Mouse (Mus musculus): ENCODE measurements around the gene Bicdl2. TPM values are rescaled to one million over a fixed set of nuclear protein-coding genes. Genes with fewer than 3 reads are reported as not detected.

Bicdl2 gene
- polyA plus RNA-seq, 1 experiment from 2014 or later, result 0.14 TPM

DNA sequence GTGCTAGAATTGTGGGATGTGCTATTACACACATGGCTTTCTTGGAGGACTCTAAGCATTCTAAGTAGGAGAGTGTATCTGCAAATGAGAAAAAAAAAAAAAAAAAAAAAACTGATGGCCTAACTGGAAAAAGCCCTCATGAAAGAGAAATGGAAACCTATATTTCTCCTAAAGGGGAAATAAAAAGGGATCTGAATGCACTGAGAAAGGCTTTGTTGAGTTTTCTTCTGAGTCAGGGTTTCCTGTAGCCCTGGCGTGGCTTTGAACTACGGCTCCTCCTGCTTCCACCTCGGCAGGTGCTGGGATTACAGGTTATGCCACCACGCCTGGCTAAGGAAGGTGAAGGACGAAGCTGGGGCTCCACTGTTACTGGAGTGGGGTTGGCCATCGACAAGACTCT lies 6.3 kb upstream of the Bicdl2 start:
- H3K4me2 ChIP-seq, result no peak overlapping the region
- no peaks in the 10 kb centered on the region for H3K9me3 ChIP-seq (replicated peaks)
- ATAC-seq (ENCODE audit: low read depth) (no peak), DNase-seq (no peak)
- peaks cover 9% of the 10 kb centered on the region; the same call in 1 of the 2 replicates for H3K27me3 ChIP-seq
- H3K4me1 ChIP-seq (replicated peaks), result no peaks in the 10 kb centered on the region
- H3K4me3 ChIP-seq (replicated peaks), result no peak overlapping the region
- H3K36me3 ChIP-seq, result no peaks in the 10 kb centered on the region
- no peak overlapping the region for H3K9ac ChIP-seq
- 42% methylated on average over 6 of the region's 6 CpGs for WGBS (ENCODE audit: insufficient replicate concordance)
- H3K27ac ChIP-seq, result no peak overlapping the region

GRCm38 (mm10) chr17:23654410-23654809 lies 5.9 kb upstream of the Bicdl2 start:
- Histone ChIP-seq H3K27ac (no peak overlapping the region), H3K4me2 (no peak overlapping the region), H3K36me3 (no peaks in the 10 kb centered on the region), H3K27me3 (peaks cover 11% of the 10 kb centered on the region), H3K4me1 (replicated peaks) (no peaks in the 10 kb centered on the region), H3K9me3 (replicated peaks) (no peaks in the 10 kb centered on the region), H3K9ac (no peak overlapping the region), H3K4me3 (replicated peaks) (no peak overlapping the region)
- no peak for ATAC-seq (ENCODE audit: low read depth)
- no peak for DNase-seq
- WGBS (ENCODE audit: insufficient replicate concordance), result 24% methylated on average over 2 of the region's 2 CpGs

GRCm38 (mm10) chr17:23658450-23658849 lies 1.9 kb upstream of the Bicdl2 start:
- peaks cover 50% of the 10 kb centered on the region for H3K27me3 ChIP-seq
- H3K36me3 ChIP-seq, result no peaks in the 10 kb centered on the region
- H3K9me3 ChIP-seq (replicated peaks), result no peaks in the 10 kb centered on the region
- 56% methylated on average over 3 of the region's 3 CpGs for WGBS (ENCODE audit: insufficient replicate concordance)
- ATAC-seq (ENCODE audit: low read depth) (no peak), DNase-seq (no peak)
- no peak overlapping the region for H3K4me2 ChIP-seq
- H3K27ac ChIP-seq, result no peak overlapping the region
- H3K9ac ChIP-seq, result no peak overlapping the region
- no peak overlapping the region for H3K4me3 ChIP-seq (replicated peaks)
- H3K4me1 ChIP-seq (replicated peaks), result peaks cover 11% of the 10 kb centered on the region

- DNase-seq, result no peak
- ATAC-seq (ENCODE audit: low read depth), result no peak
- peak overlapping the region; percentile 37 for H3K4me2 ChIP-seq
- H3K4me3 ChIP-seq (replicated peaks), result peak overlapping the region; percentile 23; the same call in 1 of the 2 replicates
- H3K4me1 ChIP-seq (replicated peaks), result peaks cover 11% of the 10 kb centered on the region
- no peak overlapping the region for H3K9ac ChIP-seq
- H3K9me3 ChIP-seq (replicated peaks), result no peaks in the 10 kb centered on the region
- H3K27me3 ChIP-seq, result peaks cover 52% of the 10 kb centered on the region
- H3K27ac ChIP-seq, result no peak overlapping the region
- WGBS (ENCODE audit: insufficient replicate concordance), result 2% methylated on average over 14 of the region's 14 CpGs
- H3K36me3 ChIP-seq, result no peaks in the 10 kb centered on the region
Observed at GRCm38 (mm10) chr17:23660876-23661200, 532 bp downstream of the Bicdl2 start.

- Histone ChIP-seq H3K9ac (no peak overlapping the region), H3K4me2 (no peak overlapping the region), H3K27me3 (peaks cover 52% of the 10 kb centered on the region), H3K36me3 (0 out of 2 replicates have a peak, but pooled peaks cover 1% of the 10 kb centered on the region), H3K4me1 (replicated peaks) (peaks cover 11% of the 10 kb centered on the region), H3K9me3 (replicated peaks) (no peaks in the 10 kb centered on the region), H3K4me3 (replicated peaks) (no peak overlapping the region), H3K27ac (no peak overlapping the region)
- DNase-seq, result no peak
- ATAC-seq (ENCODE audit: low read depth), result no peak
- WGBS (ENCODE audit: insufficient replicate concordance), result 3% methylated on average over 9 of the region's 9 CpGs
Observed at GRCm38 (mm10) chr17:23661526-23661925, 1.2 kb downstream of the Bicdl2 start.

DNA sequence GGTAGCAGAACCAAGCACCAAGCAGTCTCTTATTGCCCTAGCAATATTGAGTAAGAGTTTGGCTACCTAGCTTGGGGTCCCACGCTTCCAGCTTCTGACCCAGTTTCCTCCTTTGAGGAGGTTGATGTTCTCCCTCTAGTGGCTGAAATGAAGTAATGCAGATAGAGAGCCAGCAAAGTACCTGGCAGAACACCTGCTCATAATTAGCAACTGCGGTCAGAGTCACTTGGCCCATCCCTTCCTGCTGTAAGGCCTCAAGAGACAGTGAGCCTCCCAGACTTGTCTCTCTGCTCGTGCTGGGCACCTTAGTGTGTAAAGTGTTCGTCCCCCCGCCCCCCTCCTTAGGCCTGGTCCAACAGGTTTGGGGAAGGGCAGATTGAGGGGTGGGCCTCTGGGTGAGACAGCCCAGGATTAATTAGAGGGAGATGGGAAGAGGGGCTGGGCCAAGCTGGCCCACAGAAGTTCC lies 4.3 kb downstream of the Bicdl2 start:
- no peak for ATAC-seq (ENCODE audit: low read depth)
- H3K4me2 ChIP-seq, result no peak overlapping the region
- H3K9me3 ChIP-seq (replicated peaks), result no peaks in the 10 kb centered on the region
- H3K27me3 ChIP-seq, result peaks cover 43% of the 10 kb centered on the region
- peaks cover 11% of the 10 kb centered on the region for H3K4me1 ChIP-seq (replicated peaks)
- no peak overlapping the region for H3K4me3 ChIP-seq (replicated peaks)
- DNase-seq, result no peak
- 20% methylated on average over 5 of the region's 5 CpGs for WGBS (ENCODE audit: insufficient replicate concordance)
- H3K27ac ChIP-seq, result no peak overlapping the region
- no peak overlapping the region for H3K9ac ChIP-seq
- peaks cover 25% of the 10 kb centered on the region for H3K36me3 ChIP-seq

- Histone ChIP-seq H3K4me2 (no peak overlapping the region), H3K27me3 (peaks cover 34% of the 10 kb centered on the region), H3K36me3 (peaks cover 34% of the 10 kb centered on the region), H3K4me3 (replicated peaks) (no peak overlapping the region), H3K9me3 (replicated peaks) (no peaks in the 10 kb centered on the region), H3K4me1 (replicated peaks) (peaks cover 8% of the 10 kb centered on the region), H3K9ac (no peak overlapping the region), H3K27ac (no peak overlapping the region)
- 74% methylated on average over 14 of the region's 14 CpGs for WGBS (ENCODE audit: insufficient replicate concordance)
- DNase-seq (no peak), ATAC-seq (ENCODE audit: low read depth) (no peak)
Observed at GRCm38 (mm10) chr17:23665511-23665910, 5.2 kb downstream of the Bicdl2 start.

- H3K27me3 ChIP-seq, result peaks cover 13% of the 10 kb centered on the region
- H3K4me2 ChIP-seq, result no peak overlapping the region
- DNase-seq (no peak), ATAC-seq (ENCODE audit: low read depth) (no peak)
- 79% methylated on average over 7 of the region's 7 CpGs for WGBS (ENCODE audit: insufficient replicate concordance)
- peaks cover 35% of the 10 kb centered on the region for H3K36me3 ChIP-seq
- H3K9ac ChIP-seq, result no peak overlapping the region
- peaks cover 28% of the 10 kb centered on the region for H3K4me1 ChIP-seq (replicated peaks)
- no peak overlapping the region for H3K27ac ChIP-seq
- no peak overlapping the region for H3K4me3 ChIP-seq (replicated peaks)
- H3K9me3 ChIP-seq (replicated peaks), result no peaks in the 10 kb centered on the region
Observed at GRCm38 (mm10) chr17:23670516-23671074, 10.3 kb downstream of the Bicdl2 start.

DNA sequence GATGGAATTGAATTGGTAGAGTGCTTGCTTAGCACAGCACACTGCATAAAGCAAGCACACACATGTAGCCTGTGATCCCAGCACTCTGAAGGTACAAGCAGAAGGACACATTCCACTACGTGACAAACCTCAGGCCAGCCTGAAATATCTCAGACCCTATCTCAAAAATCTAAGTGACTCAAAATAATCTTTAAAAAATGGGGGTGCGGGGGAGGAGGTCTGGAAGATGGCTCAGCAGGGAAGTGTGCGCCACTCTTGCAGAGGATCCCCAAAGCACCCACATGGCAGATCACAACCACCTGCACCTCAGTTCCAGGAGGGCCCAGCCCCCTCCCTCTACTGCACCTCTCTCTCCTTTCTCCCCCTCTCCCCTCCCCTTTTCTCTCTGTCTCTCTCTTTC lies 11.2 kb downstream of the Bicdl2 start:
- Histone ChIP-seq H3K4me3 (replicated peaks) (no peak overlapping the region), H3K36me3 (peaks cover 34% of the 10 kb centered on the region), H3K9me3 (replicated peaks) (no peaks in the 10 kb centered on the region), H3K27ac (no peak overlapping the region), H3K27me3 (peaks cover 22% of the 10 kb centered on the region), H3K4me2 (no peak overlapping the region), H3K9ac (no peak overlapping the region), H3K4me1 (replicated peaks) (peaks cover 37% of the 10 kb centered on the region)
- ATAC-seq (ENCODE audit: low read depth) (no peak), DNase-seq (no peak)
- WGBS (ENCODE audit: insufficient replicate concordance), result 86% methylated on average over 3 of the region's 3 CpGs

GRCm38 (mm10) chr17:23672761-23673160 lies 12.5 kb downstream of the Bicdl2 start:
- H3K9ac ChIP-seq, result peak overlapping the region; percentile 74
- DNase-seq (no peak), ATAC-seq (ENCODE audit: low read depth) (no peak)
- H3K9me3 ChIP-seq (replicated peaks), result no peaks in the 10 kb centered on the region
- H3K27ac ChIP-seq, result no peak overlapping the region
- WGBS (ENCODE audit: insufficient replicate concordance), result 51% methylated on average over 3 of the region's 3 CpGs
- H3K4me1 ChIP-seq (replicated peaks), result peaks cover 50% of the 10 kb centered on the region
- H3K4me2 ChIP-seq, result peak overlapping the region; percentile 83
- peaks cover 34% of the 10 kb centered on the region for H3K27me3 ChIP-seq
- peak overlapping the region; percentile 66 for H3K4me3 ChIP-seq (replicated peaks)
- peaks cover 25% of the 10 kb centered on the region for H3K36me3 ChIP-seq

GRCm38 (mm10) chr17:23673424-23674073 lies 13.2 kb downstream of the Bicdl2 start, which contains the start of the genes Hcfc1r1 and Thoc6:
Gene Hcfc1r1, plus strand, starts transcription at chr17:23673596.
Gene Thoc6, minus strand, starts transcription at chr17:23673882.
- H3K27me3 ChIP-seq, result peaks cover 42% of the 10 kb centered on the region
- WGBS (ENCODE audit: insufficient replicate concordance), result under 1% methylated on average over 45 of the region's 45 CpGs
- H3K27ac ChIP-seq, result peak within 1 kb of the TSS; percentile 54; the same call in 1 of the 2 replicates
- H3K9me3 ChIP-seq (replicated peaks), result no peaks in the 10 kb centered on the region
- peaks cover 20% of the 10 kb centered on the region for H3K36me3 ChIP-seq
- H3K4me2 ChIP-seq, result peak within 1 kb of the TSS; percentile 83
- H3K4me3 ChIP-seq (replicated peaks), result peak within 1 kb of the TSS; percentile 66
- DNase-seq (peak; percentile 85), ATAC-seq (ENCODE audit: low read depth) (peak; percentile 95)
- peak within 1 kb of the TSS; percentile 74 for H3K9ac ChIP-seq
- peaks cover 53% of the 10 kb centered on the region for H3K4me1 ChIP-seq (replicated peaks)

Data from liver, embryonic 13.5 days (tissue).